ENCODE assay signal across 7 mouse cellular contexts in genomic region chr3:104639749-104640368, GRCm38 (mm10). TPM values are rescaled to one million over a fixed set of nuclear protein-coding genes. Genes with fewer than 3 reads are reported as not detected.
A peak's percentile ranks its signal among the peaks of the same experiment; 100 is the strongest.
DNase-seq lines count a peak whose midpoint lies in the region; ATAC-seq and TF ChIP-seq lines count a peak whose summit lies in the region.

No protein-coding gene starts in this region.

- peak overlapping the region; percentile 99 for H3K4me2 ChIP-seq in lung, postnatal 0 days (replicated peaks; ENCODE audit: low read depth, low read length)
- peak overlapping the region; percentile 82 for H3K4me2 ChIP-seq in forebrain, embryonic 11.5 days (ENCODE audit: low read depth, low read length, severe bottlenecking)
- H3K4me2 ChIP-seq in stomach, embryonic 15.5 days, result peak overlapping the region; percentile 96

- no peaks in the 10 kb centered on the region for H3K27me3 ChIP-seq in lung, postnatal 0 days (replicated peaks; ENCODE audit: insufficient read depth, low read length)
- no peaks in the 10 kb centered on the region for H3K27me3 ChIP-seq in forebrain, embryonic 11.5 days (ENCODE audit: control insufficient read depth, insufficient read depth, low read length)
- no peaks in the 10 kb centered on the region for H3K27me3 ChIP-seq in stomach, embryonic 15.5 days (replicated peaks)

- WGBS in lung, postnatal 0 days, result 21% methylated on average over 10 of the region's 10 CpGs
- 15% methylated on average over 10 of the region's 10 CpGs for WGBS in forebrain, embryonic 11.5 days
- 24% methylated on average over 10 of the region's 10 CpGs for WGBS in stomach, embryonic 15.5 days

- no peak for ATAC-seq in lung, postnatal 0 days
- ATAC-seq in forebrain, embryonic 11.5 days (replicated peaks; ENCODE audit: low FRiP score), result no peak
- no peak for ATAC-seq in stomach, embryonic 15.5 days (ENCODE audit: insufficient read depth, low FRiP score, low read depth)
- no peak for ATAC-seq in granulocyte monocyte progenitor cell, adult 5-6 weeks (replicated peaks; ENCODE audit: poor library complexity, severe bottlenecking)
- no peak for ATAC-seq in erythroid progenitor cell, adult 5-6 weeks (replicated peaks; ENCODE audit: low FRiP score, poor library complexity, severe bottlenecking)

- H3K4me1 ChIP-seq in lung, postnatal 0 days (ENCODE audit: insufficient read depth, low read depth, low read length), result peaks cover 4% of the 10 kb centered on the region; the same call in 1 of the 2 replicates
- peaks cover 3% of the 10 kb centered on the region; the same call in 1 of the 2 replicates for H3K4me1 ChIP-seq in forebrain, embryonic 11.5 days (replicated peaks; ENCODE audit: control insufficient read depth, insufficient read depth, low read length)
- 0 out of 2 replicates have a peak, but pooled peaks cover 3% of the 10 kb centered on the region for H3K4me1 ChIP-seq in stomach, embryonic 15.5 days

- peak overlapping the region; percentile 66 for H3K4me3 ChIP-seq in lung, postnatal 0 days (ENCODE audit: low read depth, low read length)
- peak overlapping the region; percentile 83 for H3K4me3 ChIP-seq in forebrain, embryonic 11.5 days (ENCODE audit: low read depth, low read length)
- peak overlapping the region; percentile 76 for H3K4me3 ChIP-seq in stomach, embryonic 15.5 days (replicated peaks)

- TF ChIP-seq EP300 in lung, postnatal 0 days (IDR thresholded peaks at IDR 0.05), result no peak

- H3K27ac ChIP-seq in lung, postnatal 0 days (ENCODE audit: low read length), result no peak overlapping the region
- H3K27ac ChIP-seq in forebrain, embryonic 11.5 days (ENCODE audit: low read depth, low read length), result no peak overlapping the region
- H3K27ac ChIP-seq in stomach, embryonic 15.5 days, result no peak overlapping the region

- TF ChIP-seq CTCF in lung, postnatal 0 days (IDR thresholded peaks at IDR 0.05), result no peak

- no peaks in the 10 kb centered on the region for H3K9me3 ChIP-seq in lung, postnatal 0 days (ENCODE audit: low read length)
- no peaks in the 10 kb centered on the region for H3K9me3 ChIP-seq in forebrain, embryonic 11.5 days (ENCODE audit: control insufficient read depth, low read length)
- H3K9me3 ChIP-seq in stomach, embryonic 15.5 days, result no peaks in the 10 kb centered on the region

- no peak for DNase-seq in lung, postnatal 0 days (ENCODE audit: low spot score)
- no peak for DNase-seq in lung, postnatal 36 days
- no peak for DNase-seq in forebrain, embryonic 11.5 days (ENCODE audit: low spot score)
- peak; percentile 24 for DNase-seq in liver

- no peak overlapping the region for H3K9ac ChIP-seq in lung, postnatal 0 days (replicated peaks; ENCODE audit: low read depth)
- peak overlapping the region; percentile 90; the same call in 1 of the 2 replicates for H3K9ac ChIP-seq in forebrain, embryonic 11.5 days (ENCODE audit: low read length)
- no peak overlapping the region for H3K9ac ChIP-seq in stomach, embryonic 15.5 days

- H3K36me3 ChIP-seq in lung, postnatal 0 days (ENCODE audit: insufficient read depth, low read length), result no peaks in the 10 kb centered on the region
- H3K36me3 ChIP-seq in forebrain, embryonic 11.5 days (ENCODE audit: control insufficient read depth, insufficient read depth, low read length), result no peaks in the 10 kb centered on the region
- no peaks in the 10 kb centered on the region for H3K36me3 ChIP-seq in stomach, embryonic 15.5 days

RNA-seq across cellular contexts. Expression of gene Slc16a1, which starts 1.4 kb away (rescaled TPM):
- polyA plus RNA-seq in lung, postnatal 0 days (2015; fragmentation: Nextera tagmentation; extraction: Ambion mirVana), result 17.2 and 17.5 TPM in 2 replicates
- 45.1 and 45.9 TPM in 2 replicates for polyA plus RNA-seq in forebrain, embryonic 11.5 days (2014; fragmentation: Nextera tagmentation; extraction: Ambion mirVana)
- 33.7 and 35.6 TPM in 2 replicates for polyA plus RNA-seq in stomach, embryonic 15.5 days (2015; fragmentation: Nextera tagmentation; extraction: Ambion mirVana)
- 36.4 and 42.5 TPM in 2 replicates for total RNA-seq in granulocyte monocyte progenitor cell, adult 5-6 weeks (2014; fragmentation: Nextera tagmentation)
- 85.3 and 88.6 TPM in 2 replicates for total RNA-seq in granulocyte monocyte progenitor cell, adult 5-6 weeks (2017)
- total RNA-seq in erythroid progenitor cell, adult 5-6 weeks (2015; ENCODE audit: low replicate concordance), result 334 and 364 TPM in 2 replicates
- 431 and 500 TPM in 2 replicates for total RNA-seq in erythroid progenitor cell, adult 5-6 weeks (2017; ENCODE audit: low replicate concordance)
